Mouse (Mus musculus) heart, adult 11 months (tissue): ENCODE results near the gene Chmp5.
"Not testable (repeated sequence)": the region's sequence is repeated elsewhere in the genome, so short reads cannot be mapped to it uniquely, and the experiment has no call there.

Experiments
- DNase-seq: peaks from one replicate; pipeline ENCODE4 v3.0.0; 2022

Chmp5 gene

GRCm38 (mm10) chr4:40948160-40948708 is at the start of gene Chmp5, which contains the start of gene Bag1:
TSS of gene Chmp5 (plus strand) at chr4:40948407.
TSS of gene Bag1 (minus strand) at chr4:40948294.
- DNase-seq = peak; percentile 100

GRCm38 (mm10) chr4:40898476-40899044 is 49.6 kb upstream of the Chmp5 start:
- DNase-seq = no peak

- DNase-seq = peak; percentile 91
Measured at GRCm38 (mm10) chr4:40899264-40899663, 48.9 kb upstream of the Chmp5 start.

DNA sequence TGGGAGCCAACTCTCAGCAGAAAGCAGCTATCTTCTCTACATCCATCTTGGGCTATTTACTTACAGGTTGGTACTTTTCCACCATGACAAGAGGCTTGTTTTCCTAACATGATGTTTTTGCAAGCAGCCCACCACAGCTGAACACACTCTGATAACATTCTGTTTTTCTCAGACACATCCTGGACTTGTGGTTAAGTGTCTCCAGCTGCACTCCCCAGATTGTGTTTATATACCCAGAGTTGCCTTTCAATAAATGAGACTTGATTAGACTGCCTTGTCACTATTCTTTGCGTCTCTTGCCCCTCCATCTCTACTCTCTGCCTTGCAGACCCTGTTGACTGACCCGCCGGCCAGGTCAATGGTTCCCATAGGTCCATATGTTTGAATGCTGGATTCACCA is 48.1 kb upstream of the Chmp5 start:
- no peak for DNase-seq

- DNase-seq = no peak
Measured at GRCm38 (mm10) chr4:40900612-40901011, 47.6 kb upstream of the Chmp5 start.

DNA sequence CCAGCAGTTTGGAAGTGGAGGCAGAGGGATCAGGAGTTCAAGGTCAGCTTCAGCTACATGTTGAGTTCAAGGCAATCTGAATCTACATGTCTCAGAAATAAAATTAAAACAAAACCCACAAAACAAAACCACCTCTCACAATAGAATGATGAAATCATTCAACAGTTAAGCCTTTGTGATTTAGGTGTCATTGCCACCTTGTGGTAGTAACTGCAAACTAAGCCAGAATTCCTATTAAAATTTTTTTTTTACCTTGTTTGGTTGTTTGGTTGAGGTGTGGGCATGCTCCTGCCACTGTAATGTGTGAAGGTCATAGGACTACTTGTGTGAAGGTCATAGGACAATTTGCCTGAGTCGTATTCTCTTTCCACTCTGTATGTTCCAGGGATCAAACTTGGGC is 41.9 kb upstream of the Chmp5 start:
- DNase-seq = no peak

GRCm38 (mm10) chr4:40908261-40908969 is 39.8 kb upstream of the Chmp5 start:
- DNase-seq = no peak

- DNase-seq = no peak
Measured at GRCm38 (mm10) chr4:40914287-40914867, 33.8 kb upstream of the Chmp5 start.

DNA sequence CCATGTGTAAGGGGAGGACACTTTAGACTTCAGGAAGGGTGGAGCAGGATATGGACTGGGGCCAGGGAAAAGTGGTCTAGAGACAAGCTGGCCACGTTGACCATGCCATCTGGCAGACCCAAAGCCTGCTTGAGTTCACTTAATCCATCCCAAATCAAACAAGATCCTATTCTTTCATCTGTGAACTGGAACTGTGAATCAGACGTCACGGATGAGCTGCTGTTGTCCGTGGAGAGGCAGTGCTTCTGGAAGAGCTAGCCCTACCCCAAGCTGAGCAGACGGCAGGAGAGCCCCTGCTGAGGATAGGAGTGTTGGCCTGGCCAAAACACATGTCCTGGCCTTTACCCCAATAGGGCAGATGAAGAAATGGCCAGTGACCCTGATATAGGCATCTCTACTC is 32.3 kb upstream of the Chmp5 start:
- DNase-seq = no peak

- DNase-seq = no peak
Measured at GRCm38 (mm10) chr4:40916592-40917155, 31.5 kb upstream of the Chmp5 start.

DNA sequence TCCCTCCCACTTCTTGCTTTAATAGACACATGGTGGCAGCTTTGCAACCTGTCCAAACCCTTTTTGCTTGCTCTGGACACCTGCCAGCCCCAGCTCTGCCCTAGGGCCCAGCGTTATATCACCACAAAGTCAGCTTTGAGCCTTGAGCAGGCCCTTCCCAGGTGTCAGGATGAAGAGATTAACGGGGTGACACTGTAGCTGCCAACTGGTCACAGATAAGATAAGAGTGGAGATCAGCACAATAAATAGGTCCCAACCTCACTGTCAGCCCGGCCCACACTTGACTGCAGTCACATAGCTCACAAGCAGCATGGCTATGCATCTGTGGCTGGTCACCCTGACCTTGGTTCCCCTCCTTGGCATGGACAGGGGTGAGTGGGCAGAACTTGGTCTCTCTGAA is 28.4 kb upstream of the Chmp5 start, which contains the start of gene Spink4:
TSS of gene Spink4 (plus strand) at position 268 of the 400 bp plus-strand sequence.
- DNase-seq = no peak

DNA sequence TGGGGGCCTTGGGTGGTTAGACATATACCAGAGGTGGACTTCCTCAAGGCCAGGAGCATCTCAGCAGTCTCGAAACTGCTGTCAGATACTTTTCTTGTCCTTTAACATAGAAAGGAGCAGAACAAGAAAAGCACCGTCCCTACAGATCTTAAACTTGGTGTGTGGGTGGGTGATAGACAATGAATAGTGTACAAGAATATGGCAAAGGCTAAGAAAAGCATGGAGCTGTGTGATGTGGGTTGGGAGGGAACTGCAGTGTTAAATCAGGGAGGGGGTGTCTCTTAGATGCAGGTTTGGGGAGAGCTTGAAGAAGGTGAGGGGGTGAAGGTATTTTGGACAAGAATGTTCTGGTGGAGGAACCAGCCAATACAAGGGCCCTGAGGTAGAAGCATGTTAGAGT is 27.6 kb upstream of the Chmp5 start:
- DNase-seq = no peak

- no peak for DNase-seq
Measured at GRCm38 (mm10) chr4:40921288-40921687, 26.9 kb upstream of the Chmp5 start.

DNA sequence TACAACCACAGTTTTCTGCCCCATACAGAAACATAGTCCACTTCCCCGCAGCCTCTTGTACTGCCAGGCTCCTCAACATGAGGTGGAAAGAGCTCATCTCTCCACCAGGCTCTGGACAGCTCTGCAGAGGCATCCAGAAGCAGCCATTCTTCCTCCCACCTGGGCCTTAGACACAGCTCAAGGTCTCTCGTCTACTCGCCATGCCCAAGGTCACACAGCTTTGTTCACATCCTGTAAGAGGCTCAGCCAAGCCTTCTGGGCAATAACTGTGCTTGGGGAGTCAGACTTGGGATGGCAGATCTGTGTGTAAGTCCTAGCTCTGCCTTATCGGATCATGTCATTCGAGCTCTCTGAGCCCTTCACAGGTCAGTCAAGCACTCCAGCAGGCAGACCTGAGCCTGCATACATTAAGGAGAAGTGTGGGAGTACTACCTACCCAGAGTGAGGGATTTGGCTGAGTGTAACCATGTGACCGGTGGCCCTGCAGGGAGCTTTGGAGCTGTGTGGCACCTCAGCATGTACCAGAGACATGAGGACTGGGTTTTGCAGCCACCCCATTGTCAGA is 25.0 kb upstream of the Chmp5 start:
- no peak for DNase-seq

- no peak for DNase-seq
Measured at GRCm38 (mm10) chr4:40925568-40925967, 22.6 kb upstream of the Chmp5 start.

- no peak for DNase-seq
Measured at GRCm38 (mm10) chr4:40929046-40929445, 19.2 kb upstream of the Chmp5 start.

- DNase-seq = no peak
Measured at GRCm38 (mm10) chr4:40933694-40934093, 14.5 kb upstream of the Chmp5 start.

DNA sequence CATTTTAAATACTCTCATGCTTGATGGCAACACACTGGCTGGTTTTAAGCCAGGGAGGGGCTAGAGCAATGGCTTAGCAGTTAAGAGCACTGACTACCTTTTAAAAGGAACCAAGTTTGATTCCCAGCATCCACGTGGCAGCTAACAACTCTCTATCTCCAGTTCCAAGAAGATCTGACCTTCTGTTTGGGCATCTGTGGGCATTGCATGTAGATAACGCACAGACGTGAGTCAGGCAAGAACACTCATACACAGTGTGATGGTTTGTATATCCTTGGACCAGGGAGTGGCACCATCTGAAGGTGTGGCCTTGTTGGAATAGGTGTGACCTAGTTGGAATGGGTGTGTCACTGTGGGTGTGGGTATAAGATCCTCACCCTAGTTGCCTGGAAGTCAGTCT is 13.8 kb upstream of the Chmp5 start:
- not testable (repeated sequence) for DNase-seq

GRCm38 (mm10) chr4:40936175-40936839 is 11.9 kb upstream of the Chmp5 start:
- peak; percentile 98 for DNase-seq

GRCm38 (mm10) chr4:40938793-40939192 is 9.4 kb upstream of the Chmp5 start:
- no peak for DNase-seq

GRCm38 (mm10) chr4:40943651-40944050 is 4.6 kb upstream of the Chmp5 start:
- no peak for DNase-seq

DNA sequence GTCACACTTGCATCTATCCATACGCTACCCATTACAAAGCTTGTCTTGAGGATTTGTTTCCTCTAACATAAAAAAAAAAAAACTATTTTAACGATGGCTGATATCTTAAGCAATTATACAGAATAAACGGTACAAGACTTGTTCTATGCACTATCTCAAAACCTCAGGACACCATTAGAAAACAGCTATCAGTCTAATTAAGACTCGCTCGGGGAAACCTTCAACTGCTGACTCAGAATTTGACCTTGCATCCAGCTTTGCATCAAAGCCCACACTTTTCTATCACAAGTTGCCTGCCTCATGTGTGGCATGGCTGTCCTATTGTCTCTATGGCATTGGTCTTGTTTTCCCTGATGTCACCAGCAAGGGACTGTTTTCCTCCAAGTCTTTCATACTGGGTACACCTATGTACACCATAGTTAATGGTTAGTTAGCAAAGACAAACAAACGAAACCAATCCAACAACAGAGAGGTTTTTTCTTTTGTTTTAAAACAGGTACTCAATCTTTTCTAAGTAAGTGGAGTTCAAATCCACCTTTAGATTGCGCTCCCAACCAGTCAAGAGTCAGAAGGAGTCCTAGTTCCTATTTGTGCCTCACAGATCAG is 1.6 kb upstream of the Chmp5 start:
- DNase-seq = no peak
